Mouse (Mus musculus): ENCODE data around the gene Cyp27b1.

The Cyp27b1 gene

GRCm38 (mm10) chr10:127047954-127048353 lies at the start of gene Cyp27b1:
Gene Cyp27b1 (plus strand): TSS chr10:127048250.
- no peak for DNase-seq

- no peak for DNase-seq
Observed at GRCm38 (mm10) chr10:127000529-127000928, 47.5 kb upstream of the Cyp27b1 start, which contains the start of gene Avil. Gene Avil (plus strand): TSS chr10:127000709.

GRCm38 (mm10) chr10:127001297-127001696 lies 46.8 kb upstream of the Cyp27b1 start:
- DNase-seq: no peak

GRCm38 (mm10) chr10:127002056-127002455 lies 46.0 kb upstream of the Cyp27b1 start:
- DNase-seq: no peak

- no peak for DNase-seq
Observed at GRCm38 (mm10) chr10:127002765-127003164, 45.3 kb upstream of the Cyp27b1 start.

GRCm38 (mm10) chr10:127003334-127003733 lies 44.7 kb upstream of the Cyp27b1 start:
- DNase-seq: no peak

- DNase-seq: no peak
Observed at GRCm38 (mm10) chr10:127003806-127004205, 44.2 kb upstream of the Cyp27b1 start.

- DNase-seq: no peak
Observed at GRCm38 (mm10) chr10:127016488-127016887, 31.6 kb upstream of the Cyp27b1 start.

GRCm38 (mm10) chr10:127017071-127017470 lies 31.0 kb upstream of the Cyp27b1 start:
- DNase-seq: no peak

- DNase-seq: no peak
Observed at GRCm38 (mm10) chr10:127018422-127018821, 29.6 kb upstream of the Cyp27b1 start.

GRCm38 (mm10) chr10:127030336-127031296 lies 17.4 kb upstream of the Cyp27b1 start, which contains the start of gene Tsfm:
Gene Tsfm (minus strand): TSS chr10:127030840.
- peak; percentile 96 to 97 for DNase-seq

GRCm38 (mm10) chr10:127033301-127033741 lies 14.7 kb upstream of the Cyp27b1 start:
- no peak for DNase-seq

- no peak for DNase-seq
Observed at GRCm38 (mm10) chr10:127036273-127036672, 11.8 kb upstream of the Cyp27b1 start.

- no peak for DNase-seq
Observed at GRCm38 (mm10) chr10:127037641-127038040, 10.4 kb upstream of the Cyp27b1 start.

GRCm38 (mm10) chr10:127040569-127041214 lies 7.4 kb upstream of the Cyp27b1 start:
- DNase-seq: peak; percentile 31 to 48

- peak; percentile 60 to 69 for DNase-seq
Observed at GRCm38 (mm10) chr10:127041274-127041766, 6.7 kb upstream of the Cyp27b1 start, which contains the start of the genes Mettl1 and Eef1akmt3. Gene Mettl1 (plus strand): TSS chr10:127041414. Gene Eef1akmt3 (minus strand): TSS chr10:127041513.

GRCm38 (mm10) chr10:127041774-127042338 lies 6.2 kb upstream of the Cyp27b1 start:
- DNase-seq: peak; percentile 94 to 96

- DNase-seq: no peak
Observed at GRCm38 (mm10) chr10:127042468-127043115, 5.5 kb upstream of the Cyp27b1 start.

GRCm38 (mm10) chr10:127043187-127043586 lies 4.9 kb upstream of the Cyp27b1 start:
- no peak for DNase-seq

GRCm38 (mm10) chr10:127048608-127049394 lies 751 bp downstream of the Cyp27b1 start:
- DNase-seq: no peak

GRCm38 (mm10) chr10:127049395-127050118 lies 1.5 kb downstream of the Cyp27b1 start:
- no peak for DNase-seq
